In genomic region chr10:68104881-68105781, GRCm38 (mm10) we compare ENCODE assay signal across 8 mouse cellular contexts.
DNase-seq lines count a peak whose midpoint lies in the region; ATAC-seq and TF ChIP-seq lines count a peak whose summit lies in the region.

No protein-coding gene starts in this region.

- no peak overlapping the region for H3K4me2 ChIP-seq in liver, embryonic 11.5 days
- H3K4me2 ChIP-seq in hindbrain, postnatal 0 days (ENCODE audit: low read depth, low read length): no peak overlapping the region
- H3K4me2 ChIP-seq in midbrain, embryonic 15.5 days: no peak overlapping the region

- no peak overlapping the region for H3K4me3 ChIP-seq in liver, embryonic 11.5 days (ENCODE audit: low read depth, low read length)
- no peak overlapping the region for H3K4me3 ChIP-seq in hindbrain, postnatal 0 days (ENCODE audit: low read length)
- H3K4me3 ChIP-seq in midbrain, embryonic 15.5 days: no peak overlapping the region

- no peak for DNase-seq in liver, embryonic 11.5 days (ENCODE audit: low spot score)
- DNase-seq in liver: no peak
- DNase-seq in hindbrain, postnatal 0 days (ENCODE audit: low spot score): no peak
- no peak for DNase-seq in frontal cortex, postnatal 14 days (ENCODE audit: low spot score in 2 of 2)
- no peak for DNase-seq in spleen, postnatal 4 days (ENCODE audit: low spot score in 2 of 2)

- TF ChIP-seq CTCF in hindbrain, postnatal 0 days (IDR thresholded peaks at IDR 0.05; ENCODE audit: low read depth): no peak

- H3K36me3 ChIP-seq in liver, embryonic 11.5 days (ENCODE audit: control insufficient read depth, insufficient read depth, low read length): no peaks in the 10 kb centered on the region
- H3K36me3 ChIP-seq in hindbrain, postnatal 0 days (ENCODE audit: insufficient read depth, low read length): no peaks in the 10 kb centered on the region; the same call in 1 of the 2 replicates
- H3K36me3 ChIP-seq in midbrain, embryonic 15.5 days (replicated peaks): no peaks in the 10 kb centered on the region

- no peaks in the 10 kb centered on the region; the same call in 1 of the 2 replicates for H3K4me1 ChIP-seq in liver, embryonic 11.5 days (replicated peaks; ENCODE audit: control insufficient read depth, insufficient read depth, low read length)
- H3K4me1 ChIP-seq in hindbrain, postnatal 0 days (ENCODE audit: insufficient read depth, low read length): peaks cover 20% of the 10 kb centered on the region
- H3K4me1 ChIP-seq in midbrain, embryonic 15.5 days: peaks cover 37% of the 10 kb centered on the region

- H3K9me3 ChIP-seq in liver, embryonic 11.5 days (ENCODE audit: control insufficient read depth, low read length): no peaks in the 10 kb centered on the region
- no peaks in the 10 kb centered on the region for H3K9me3 ChIP-seq in hindbrain, postnatal 0 days (ENCODE audit: low read length)
- no peaks in the 10 kb centered on the region for H3K9me3 ChIP-seq in midbrain, embryonic 15.5 days

- H3K27ac ChIP-seq in liver, embryonic 11.5 days (ENCODE audit: low read depth, low read length): peak overlapping the region; percentile 43; the same call in 1 of the 2 replicates
- peak overlapping the region; percentile 26 for H3K27ac ChIP-seq in hindbrain, postnatal 0 days
- peak overlapping the region; percentile 72 for H3K27ac ChIP-seq in midbrain, embryonic 15.5 days

- H3K9ac ChIP-seq in liver, embryonic 11.5 days (ENCODE audit: low read depth, low read length): no peak overlapping the region
- no peak overlapping the region for H3K9ac ChIP-seq in hindbrain, postnatal 0 days (replicated peaks; ENCODE audit: low read length)
- H3K9ac ChIP-seq in midbrain, embryonic 15.5 days: no peak overlapping the region

- 66% methylated on average over 14 of the region's 14 CpGs for WGBS in liver, embryonic 11.5 days
- 63% methylated on average over 14 of the region's 14 CpGs for WGBS in hindbrain, postnatal 0 days
- 57% methylated on average over 14 of the region's 14 CpGs for WGBS in midbrain, embryonic 15.5 days

- ATAC-seq in liver, embryonic 11.5 days (replicated peaks; ENCODE audit: low FRiP score): no peak
- ATAC-seq in common myeloid progenitor, adult 5-6 weeks (replicated peaks; ENCODE audit: low read depth, poor library complexity, severe bottlenecking): peak; percentile 54
- no peak for ATAC-seq in hindbrain, postnatal 0 days
- ATAC-seq in midbrain, embryonic 15.5 days (replicated peaks): no peak
- ATAC-seq in erythroid progenitor cell, adult 5-6 weeks (replicated peaks; ENCODE audit: low FRiP score, poor library complexity, severe bottlenecking): no peak

- no peaks in the 10 kb centered on the region for H3K27me3 ChIP-seq in liver, embryonic 11.5 days (replicated peaks; ENCODE audit: control insufficient read depth, insufficient read depth, low read length)
- no peaks in the 10 kb centered on the region for H3K27me3 ChIP-seq in hindbrain, postnatal 0 days (ENCODE audit: insufficient read depth, low read length)
- H3K27me3 ChIP-seq in midbrain, embryonic 15.5 days (replicated peaks): no peaks in the 10 kb centered on the region
